Mouse (Mus musculus): ENCODE results near the gene Taf1b.
"Not testable (repeated sequence)": the region's sequence is repeated elsewhere in the genome, so short reads cannot be mapped to it uniquely, and the experiment has no call there.

Taf1b gene

GRCm38 (mm10) chr12:24498150-24498840 is at the start of gene Taf1b:
Taf1b (plus strand) TSS chr12:24498359.
- DNase-seq (ENCODE audit: low spot score in 2 of 2), result peak; percentile 68 to 82

DNA sequence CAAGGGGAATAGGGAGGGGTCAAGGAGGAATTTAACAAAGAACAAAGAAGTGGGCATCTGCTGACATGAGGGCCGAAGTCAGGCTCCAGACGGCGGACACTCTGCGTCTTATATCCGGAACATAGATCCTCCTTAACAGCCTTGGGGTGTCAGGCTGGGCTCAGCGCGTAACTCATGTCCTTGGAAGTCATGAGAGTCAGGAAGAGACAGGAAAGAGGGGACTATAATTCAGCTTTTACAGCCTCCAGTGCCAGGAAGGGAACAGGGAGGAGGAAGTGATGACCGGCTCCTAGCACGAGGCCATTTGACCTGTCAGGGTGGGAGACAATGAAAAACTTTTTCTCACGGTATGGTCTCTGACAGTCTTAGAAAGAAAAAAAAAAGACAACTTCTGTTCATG is 37.8 kb upstream of the Taf1b start:
- no peak for DNase-seq (ENCODE audit: low spot score in 2 of 2)

- DNase-seq (ENCODE audit: low spot score in 2 of 2), result not testable (repeated sequence)
Measured at GRCm38 (mm10) chr12:24462121-24462520, 36.0 kb upstream of the Taf1b start.

DNA sequence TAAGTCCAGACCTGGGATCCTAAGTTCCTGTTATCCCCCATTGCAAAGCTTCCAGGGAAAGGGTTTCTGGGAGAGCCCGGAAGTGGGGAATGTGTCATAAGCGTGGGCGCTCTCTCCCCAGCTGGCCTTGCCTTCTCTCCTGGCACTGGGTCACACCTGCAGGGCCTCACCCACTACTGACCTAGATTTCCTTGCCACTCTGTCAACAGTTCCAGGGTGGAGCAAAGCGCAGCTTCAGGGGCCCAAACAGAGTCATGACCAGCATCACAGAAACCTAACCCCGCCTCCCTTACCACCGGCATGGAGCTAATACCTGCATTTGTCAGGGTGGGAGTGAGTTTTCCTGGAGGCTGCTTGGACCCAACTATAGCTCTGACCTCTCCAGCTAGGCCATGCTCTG is 34.7 kb upstream of the Taf1b start:
- DNase-seq (ENCODE audit: low spot score in 2 of 2), result not testable (repeated sequence)

GRCm38 (mm10) chr12:24468966-24469365 is 29.2 kb upstream of the Taf1b start:
- DNase-seq (ENCODE audit: low spot score in 2 of 2), result no peak

GRCm38 (mm10) chr12:24470943-24471342 is 27.2 kb upstream of the Taf1b start:
- peak in 1 of 2 experiments; percentile 39 for DNase-seq (ENCODE audit: low spot score in 2 of 2)

- DNase-seq (ENCODE audit: low spot score in 2 of 2), result no peak
Measured at GRCm38 (mm10) chr12:24473221-24473620, 24.9 kb upstream of the Taf1b start.

DNA sequence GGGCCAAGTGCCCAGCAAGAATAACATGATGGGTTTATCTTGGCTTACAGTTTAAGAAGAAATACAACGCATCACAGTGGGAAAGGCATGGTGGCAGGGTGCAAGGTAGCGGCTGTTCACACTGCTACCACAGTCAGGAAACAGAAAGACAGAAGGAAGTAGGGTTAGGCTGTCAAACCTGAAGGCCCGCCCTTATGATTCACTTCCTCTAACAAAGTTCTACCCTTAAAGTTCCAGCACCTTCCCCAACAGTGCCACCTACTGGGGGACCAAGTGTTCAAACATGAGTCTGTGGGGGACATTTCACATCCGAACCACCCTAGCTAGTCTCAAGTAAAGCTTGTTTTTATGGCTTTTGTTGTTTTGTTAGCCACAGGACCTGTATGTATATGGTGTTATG is 13.2 kb upstream of the Taf1b start:
- no peak for DNase-seq (ENCODE audit: low spot score in 2 of 2)

DNA sequence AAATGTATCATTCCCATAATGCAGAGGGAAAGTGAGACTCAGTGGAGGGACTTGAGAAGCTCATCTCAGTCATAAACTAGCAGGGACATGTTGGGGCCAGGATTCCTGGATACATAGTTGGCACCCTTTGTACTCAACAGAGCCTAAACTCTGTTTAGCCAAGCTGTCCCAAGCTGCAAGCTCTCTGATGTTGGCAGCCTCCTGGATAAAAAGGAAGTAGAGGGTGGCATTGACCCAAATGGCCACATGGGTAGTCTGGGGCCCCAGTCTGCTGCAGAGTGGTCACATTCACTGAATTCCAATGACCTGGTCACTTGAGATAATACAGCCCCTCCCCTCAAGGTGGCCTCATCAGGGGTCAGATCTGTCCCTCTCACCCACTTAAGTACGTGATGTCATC is 11.3 kb upstream of the Taf1b start:
- DNase-seq (ENCODE audit: low spot score in 2 of 2), result no peak

DNA sequence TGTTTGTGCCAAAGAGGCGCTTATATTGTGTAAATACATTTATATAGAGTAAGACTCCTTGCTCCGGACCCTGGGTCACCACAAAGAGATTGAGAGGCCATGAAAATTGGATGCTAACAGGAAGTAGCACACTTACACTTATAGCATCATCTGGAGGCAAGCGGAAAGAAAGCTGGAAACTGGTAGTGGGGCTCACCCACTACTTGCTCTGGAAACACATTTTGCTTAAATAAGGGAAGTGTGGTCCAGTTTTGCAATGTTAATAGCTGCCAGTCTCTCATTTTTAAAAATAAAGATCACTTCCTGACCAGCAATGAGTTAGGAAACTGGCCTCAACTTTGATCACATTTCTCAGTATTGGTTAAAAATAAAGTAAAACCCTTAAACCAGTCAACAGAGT is 5.7 kb upstream of the Taf1b start:
- not testable (repeated sequence) for DNase-seq (ENCODE audit: low spot score in 2 of 2)

GRCm38 (mm10) chr12:24493011-24493410 is 5.1 kb upstream of the Taf1b start:
- no peak for DNase-seq (ENCODE audit: low spot score in 2 of 2)

GRCm38 (mm10) chr12:24493412-24493811 is 4.7 kb upstream of the Taf1b start:
- DNase-seq (ENCODE audit: low spot score in 2 of 2), result no peak

- not testable (repeated sequence) for DNase-seq (ENCODE audit: low spot score in 2 of 2)
Measured at GRCm38 (mm10) chr12:24494791-24495190, 3.4 kb upstream of the Taf1b start.

GRCm38 (mm10) chr12:24498841-24499485 is 804 bp downstream of the Taf1b start:
- peak in 1 of 2 experiments; percentile 10 for DNase-seq (ENCODE audit: low spot score in 2 of 2)

GRCm38 (mm10) chr12:24517118-24517517 is 19.0 kb downstream of the Taf1b start:
- no peak for DNase-seq (ENCODE audit: low spot score in 2 of 2)

DNA sequence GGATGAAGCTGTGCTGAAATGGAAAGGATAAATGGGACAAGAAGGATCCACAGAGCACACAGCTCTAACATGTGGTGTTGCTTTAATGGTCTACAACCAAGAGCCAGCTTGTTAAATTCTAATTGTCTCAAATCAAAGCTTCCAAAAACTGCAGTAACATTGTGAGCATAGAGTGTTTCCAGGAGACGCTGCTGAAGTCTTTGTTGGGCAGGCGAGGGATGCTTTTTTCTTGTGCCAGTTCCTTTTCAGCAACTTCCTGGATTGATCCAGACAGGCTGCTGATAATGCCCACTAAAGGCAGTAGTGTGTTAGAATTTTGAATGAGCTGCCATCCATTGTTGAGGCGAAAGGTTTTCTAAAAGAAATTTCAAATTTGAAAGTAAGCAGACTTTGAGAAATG is 22.9 kb downstream of the Taf1b start:
- DNase-seq (ENCODE audit: low spot score in 2 of 2), result no peak

GRCm38 (mm10) chr12:24525065-24525464 is 26.9 kb downstream of the Taf1b start:
- not testable (repeated sequence) for DNase-seq (ENCODE audit: low spot score in 2 of 2)

GRCm38 (mm10) chr12:24536390-24536789 is 38.2 kb downstream of the Taf1b start:
- DNase-seq (ENCODE audit: low spot score in 2 of 2), result no peak

- DNase-seq (ENCODE audit: low spot score in 2 of 2), result no peak
Measured at GRCm38 (mm10) chr12:24537201-24537600, 39.0 kb downstream of the Taf1b start.

DNA sequence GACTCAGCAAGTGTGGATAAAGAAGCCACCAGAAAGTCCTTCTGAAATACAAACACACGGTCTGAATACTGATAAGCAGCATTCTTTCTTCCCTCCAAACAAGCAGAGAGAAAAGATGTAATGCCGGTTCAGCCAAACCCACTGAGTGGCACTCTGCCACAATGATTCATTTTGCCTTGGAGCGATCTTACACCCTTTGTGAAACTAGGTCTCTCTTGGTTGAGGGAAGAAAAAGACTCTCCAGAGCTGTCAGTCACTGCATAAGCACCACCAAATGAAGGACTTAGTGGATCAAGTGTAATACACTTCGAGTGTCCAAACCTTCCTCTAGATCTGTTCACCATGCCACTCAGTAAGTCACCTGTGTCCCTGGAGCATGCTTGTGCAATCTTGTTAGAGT is 39.8 kb downstream of the Taf1b start:
- DNase-seq (ENCODE audit: low spot score in 2 of 2), result no peak

DNA sequence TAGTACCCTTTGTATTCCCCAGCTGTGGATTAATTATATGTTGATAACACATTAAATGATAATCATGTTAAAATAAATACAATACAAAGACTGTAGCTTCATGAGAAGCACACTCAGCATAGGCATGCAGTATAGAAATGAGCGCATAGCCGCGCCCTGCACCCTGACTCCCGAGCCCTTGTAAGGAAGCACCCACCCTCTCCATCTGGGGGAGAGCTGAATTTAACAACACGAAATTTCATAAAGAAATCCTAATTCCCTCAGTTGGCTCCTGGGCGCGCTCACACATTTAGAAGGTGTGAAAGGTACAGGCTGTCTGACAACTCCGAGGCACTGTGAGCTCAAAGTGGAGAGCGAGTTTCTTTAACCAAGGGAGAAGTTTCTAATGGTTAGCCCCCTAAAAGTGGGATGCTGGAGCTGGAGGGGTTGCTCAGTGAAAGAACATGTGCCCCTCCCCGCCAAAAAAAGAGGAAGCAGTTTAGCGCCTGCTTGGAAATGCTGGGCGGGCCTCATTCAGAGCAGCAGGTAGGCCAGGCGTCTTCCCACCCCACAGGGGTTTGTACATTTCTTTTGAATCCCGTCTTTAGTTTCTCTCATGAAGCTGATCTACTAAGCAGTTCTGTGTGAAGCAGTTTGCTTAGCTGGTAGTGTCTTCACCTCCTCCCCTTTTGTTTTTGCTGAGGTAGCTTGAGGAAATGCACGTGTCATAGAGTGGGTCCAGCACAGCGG is 43.4 kb downstream of the Taf1b start:
- no peak for DNase-seq (ENCODE audit: low spot score in 2 of 2)

DNA sequence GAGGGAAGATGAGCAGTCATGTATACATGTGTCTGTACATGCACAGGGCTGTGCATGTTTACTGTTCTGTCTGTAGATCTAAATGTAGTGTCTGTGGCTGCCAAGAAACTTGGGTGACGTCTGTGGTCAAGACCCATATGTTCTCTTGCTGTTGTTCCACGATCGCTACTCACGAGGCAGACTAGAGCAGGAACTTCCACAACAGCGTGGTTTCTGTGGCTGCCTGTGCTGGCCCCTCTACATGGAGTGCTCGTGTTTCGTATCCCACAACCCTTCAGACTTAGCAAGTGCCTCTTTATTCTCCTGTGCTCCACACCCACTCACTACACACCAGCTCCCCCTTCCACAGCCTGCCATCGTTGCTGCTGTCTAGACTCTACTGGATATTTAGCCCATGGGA is 49.5 kb downstream of the Taf1b start:
- DNase-seq (ENCODE audit: low spot score in 2 of 2), result no peak

DNA sequence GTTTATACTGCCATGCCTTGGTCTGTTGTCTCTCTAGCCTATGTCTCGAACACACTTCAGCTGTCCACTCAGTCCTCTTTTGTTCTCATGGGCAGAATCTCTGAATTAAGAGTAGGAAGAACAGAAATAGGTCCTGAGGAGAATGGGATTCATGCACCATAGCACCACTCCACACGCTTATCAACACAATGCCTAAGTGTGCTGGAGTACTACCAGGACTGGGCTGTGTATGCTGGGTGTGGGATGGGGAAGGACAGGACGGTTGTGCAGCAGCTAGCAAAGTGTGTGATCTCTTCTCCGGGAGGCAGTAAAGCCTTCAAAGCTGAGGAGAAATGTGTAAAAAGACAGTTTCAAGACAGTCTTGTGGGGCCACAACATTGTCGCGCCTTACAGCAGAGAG is 50.7 kb downstream of the Taf1b start:
- DNase-seq (ENCODE audit: low spot score in 2 of 2), result no peak
